Mouse (Mus musculus): ENCODE results near the gene Gdf7. TPM values are rescaled to one million over a fixed set of nuclear protein-coding genes. Genes with fewer than 3 reads are reported as not detected.

Gdf7 gene
- polyA plus RNA-seq, 1 experiment: not detected

DNA sequence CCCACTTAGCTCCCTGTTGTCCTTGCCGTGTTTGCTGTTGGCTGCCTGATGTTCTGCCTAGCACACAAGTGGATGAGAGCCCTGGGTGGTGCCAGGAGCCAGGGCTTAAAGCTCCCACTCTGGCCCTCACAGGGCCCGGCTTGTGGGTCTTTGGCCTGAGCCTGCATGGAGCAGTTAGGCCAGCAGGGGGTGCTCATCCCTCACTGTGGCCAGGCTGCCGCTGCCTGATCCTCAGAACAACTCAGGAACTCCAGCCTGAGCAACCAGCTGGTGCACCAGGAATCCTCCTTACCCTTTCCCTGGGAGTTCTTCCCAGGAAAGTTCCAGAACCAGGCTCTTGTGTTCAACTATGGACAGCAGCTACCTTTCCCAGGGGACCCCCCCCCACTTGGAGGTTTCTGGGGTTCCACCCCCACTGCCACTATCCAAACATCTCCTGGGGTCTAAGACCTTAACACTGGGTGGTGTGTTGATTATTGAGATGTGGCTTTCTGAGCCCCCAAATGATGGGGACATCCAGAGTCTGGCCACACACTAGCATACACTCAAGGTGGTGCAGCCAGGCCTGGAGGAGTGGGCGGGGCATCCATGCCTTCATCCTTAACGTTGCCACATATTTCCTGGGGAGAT lies 18.4 kb upstream of the Gdf7 start:
- Histone ChIP-seq H3K36me3 (ENCODE audit: control insufficient read depth) (peaks cover 16% of the 10 kb centered on the region; the same call in 1 of the 2 replicates), H3K27me3 (ENCODE audit: control insufficient read depth) (no peaks in the 10 kb centered on the region), H3K4me1 (ENCODE audit: control insufficient read depth) (no peaks in the 10 kb centered on the region), H3K4me3 (replicated peaks) (no peak overlapping the region), H3K9me3 (ENCODE audit: control insufficient read depth, low read length) (no peaks in the 10 kb centered on the region)
- TF ChIP-seq TAL1 (IDR thresholded peaks at IDR 0.05; ENCODE audit: low read length) (no peak), GATA1 (IDR thresholded peaks at IDR 0.05; ENCODE audit: low read length) (no peak)

GRCm38 (mm10) chr12:8316541-8316940 lies 14.8 kb upstream of the Gdf7 start:
- H3K36me3 ChIP-seq (ENCODE audit: control insufficient read depth): peaks cover 9% of the 10 kb centered on the region; the same call in 1 of the 2 replicates
- peaks cover 7% of the 10 kb centered on the region for H3K27me3 ChIP-seq (ENCODE audit: control insufficient read depth)
- peaks cover 9% of the 10 kb centered on the region for H3K4me1 ChIP-seq (ENCODE audit: control insufficient read depth)
- TF ChIP-seq TAL1 (IDR thresholded peaks at IDR 0.05; ENCODE audit: low read length) (no peak), GATA1 (IDR thresholded peaks at IDR 0.05; ENCODE audit: low read length) (no peak)
- no peak overlapping the region for H3K4me3 ChIP-seq (replicated peaks)
- no peaks in the 10 kb centered on the region; the same call in 1 of the 2 replicates for H3K9me3 ChIP-seq (ENCODE audit: control insufficient read depth, low read length)

- Histone ChIP-seq H3K9me3 (ENCODE audit: control insufficient read depth, low read length) (no peaks in the 10 kb centered on the region; the same call in 1 of the 2 replicates), H3K4me3 (replicated peaks) (peak overlapping the region; percentile 64), H3K36me3 (ENCODE audit: control insufficient read depth) (peaks cover 6% of the 10 kb centered on the region; the same call in 1 of the 2 replicates), H3K27me3 (ENCODE audit: control insufficient read depth) (peaks cover 25% of the 10 kb centered on the region), H3K4me1 (ENCODE audit: control insufficient read depth) (peaks cover 9% of the 10 kb centered on the region)
- TF ChIP-seq TAL1 (IDR thresholded peaks at IDR 0.05; ENCODE audit: low read length) (no peak), GATA1 (IDR thresholded peaks at IDR 0.05; ENCODE audit: low read length) (no peak)
Observed at GRCm38 (mm10) chr12:8313773-8314172, 12.0 kb upstream of the Gdf7 start.

- peak within 1 kb of the TSS; percentile 64 for H3K4me3 ChIP-seq (replicated peaks)
- peaks cover 3% of the 10 kb centered on the region; the same call in 1 of the 2 replicates for H3K36me3 ChIP-seq (ENCODE audit: control insufficient read depth)
- H3K9me3 ChIP-seq (ENCODE audit: control insufficient read depth, low read length): no peaks in the 10 kb centered on the region; the same call in 1 of the 2 replicates
- H3K27me3 ChIP-seq (ENCODE audit: control insufficient read depth): peaks cover 25% of the 10 kb centered on the region
- TF ChIP-seq GATA1 (IDR thresholded peaks at IDR 0.05; ENCODE audit: low read length) (no peak), TAL1 (IDR thresholded peaks at IDR 0.05; ENCODE audit: low read length) (no peak)
- H3K4me1 ChIP-seq (ENCODE audit: control insufficient read depth): peaks cover 9% of the 10 kb centered on the region
Observed at GRCm38 (mm10) chr12:8313270-8313771, 11.6 kb upstream of the Gdf7 start, which contains the start of gene Hs1bp3. Gene Hs1bp3 (plus strand): TSS chr12:8313432.

GRCm38 (mm10) chr12:8312266-8312665 lies 10.5 kb upstream of the Gdf7 start:
- Histone ChIP-seq H3K36me3 (ENCODE audit: control insufficient read depth) (no peaks in the 10 kb centered on the region), H3K4me1 (ENCODE audit: control insufficient read depth) (peaks cover 9% of the 10 kb centered on the region), H3K4me3 (replicated peaks) (no peak overlapping the region), H3K9me3 (ENCODE audit: control insufficient read depth, low read length) (no peaks in the 10 kb centered on the region; the same call in 1 of the 2 replicates), H3K27me3 (ENCODE audit: control insufficient read depth) (peaks cover 25% of the 10 kb centered on the region)
- no peak for TF ChIP-seq TAL1 (IDR thresholded peaks at IDR 0.05; ENCODE audit: low read length)
- TF ChIP-seq GATA1 (IDR thresholded peaks at IDR 0.05; ENCODE audit: low read length): no peak

DNA sequence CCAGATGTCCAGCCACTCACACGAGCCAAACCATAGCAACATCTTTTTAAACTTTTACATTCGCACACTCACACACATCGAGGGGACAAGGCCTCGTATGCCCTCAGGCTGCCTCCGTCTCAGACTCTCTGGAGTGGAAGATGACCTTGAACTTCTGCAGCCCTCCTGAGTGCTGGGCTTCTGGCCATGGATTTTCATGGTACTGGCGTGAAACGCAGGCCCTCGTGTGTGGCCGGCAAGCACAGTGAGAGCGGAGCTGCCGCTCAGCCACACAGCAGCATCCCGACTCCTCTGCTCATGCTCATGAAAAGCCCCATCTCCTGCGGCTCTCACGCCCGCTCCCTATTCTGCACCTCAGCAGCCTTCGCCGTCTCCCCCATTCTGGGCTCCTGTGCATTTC lies 9.2 kb upstream of the Gdf7 start:
- Histone ChIP-seq H3K36me3 (ENCODE audit: control insufficient read depth) (no peaks in the 10 kb centered on the region), H3K4me1 (ENCODE audit: control insufficient read depth) (peaks cover 13% of the 10 kb centered on the region), H3K4me3 (replicated peaks) (no peak overlapping the region), H3K27me3 (ENCODE audit: control insufficient read depth) (peaks cover 26% of the 10 kb centered on the region), H3K9me3 (ENCODE audit: control insufficient read depth, low read length) (no peaks in the 10 kb centered on the region; the same call in 1 of the 2 replicates)
- no peak for TF ChIP-seq GATA1 (IDR thresholded peaks at IDR 0.05; ENCODE audit: low read length)
- no peak for TF ChIP-seq TAL1 (IDR thresholded peaks at IDR 0.05; ENCODE audit: low read length)

DNA sequence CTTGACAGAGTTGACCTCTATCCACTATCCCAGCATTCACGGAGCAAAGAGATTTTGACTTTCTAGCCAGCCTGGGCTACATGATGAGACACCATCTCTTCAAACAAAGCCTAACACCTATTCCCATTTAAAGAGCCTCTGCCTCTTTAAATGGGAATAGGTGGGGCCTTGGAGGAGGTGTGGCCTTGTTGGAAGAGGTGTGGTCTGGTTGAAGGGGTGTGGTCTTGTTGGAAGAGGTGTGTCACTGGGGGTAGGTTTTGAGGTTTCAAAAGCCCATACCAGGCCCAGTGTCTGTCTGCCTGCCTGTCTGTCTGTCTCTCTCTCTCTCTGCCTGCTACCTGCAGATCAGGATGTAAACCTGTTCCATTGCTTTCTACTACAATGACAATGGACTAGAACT lies 5.2 kb upstream of the Gdf7 start:
- H3K9me3 ChIP-seq (ENCODE audit: control insufficient read depth, low read length): no peaks in the 10 kb centered on the region; the same call in 1 of the 2 replicates
- H3K36me3 ChIP-seq (ENCODE audit: control insufficient read depth): no peaks in the 10 kb centered on the region
- H3K4me1 ChIP-seq (ENCODE audit: control insufficient read depth): peaks cover 4% of the 10 kb centered on the region
- TF ChIP-seq GATA1 (IDR thresholded peaks at IDR 0.05; ENCODE audit: low read length) (no peak), TAL1 (IDR thresholded peaks at IDR 0.05; ENCODE audit: low read length) (no peak)
- H3K4me3 ChIP-seq (replicated peaks): no peak overlapping the region
- peaks cover 58% of the 10 kb centered on the region for H3K27me3 ChIP-seq (ENCODE audit: control insufficient read depth)

GRCm38 (mm10) chr12:8306432-8306831 lies 4.7 kb upstream of the Gdf7 start:
- peaks cover 4% of the 10 kb centered on the region for H3K4me1 ChIP-seq (ENCODE audit: control insufficient read depth)
- no peak for TF ChIP-seq TAL1 (IDR thresholded peaks at IDR 0.05; ENCODE audit: low read length)
- TF ChIP-seq GATA1 (IDR thresholded peaks at IDR 0.05; ENCODE audit: low read length): no peak
- H3K36me3 ChIP-seq (ENCODE audit: control insufficient read depth): no peaks in the 10 kb centered on the region
- H3K9me3 ChIP-seq (ENCODE audit: control insufficient read depth, low read length): no peaks in the 10 kb centered on the region
- H3K4me3 ChIP-seq (replicated peaks): no peak overlapping the region
- peaks cover 58% of the 10 kb centered on the region for H3K27me3 ChIP-seq (ENCODE audit: control insufficient read depth)

- H3K4me1 ChIP-seq (ENCODE audit: control insufficient read depth): peaks cover 4% of the 10 kb centered on the region
- H3K9me3 ChIP-seq (ENCODE audit: control insufficient read depth, low read length): no peaks in the 10 kb centered on the region; the same call in 1 of the 2 replicates
- peaks cover 58% of the 10 kb centered on the region for H3K27me3 ChIP-seq (ENCODE audit: control insufficient read depth)
- TF ChIP-seq GATA1 (IDR thresholded peaks at IDR 0.05; ENCODE audit: low read length) (no peak), TAL1 (IDR thresholded peaks at IDR 0.05; ENCODE audit: low read length) (no peak)
- no peak overlapping the region for H3K4me3 ChIP-seq (replicated peaks)
- H3K36me3 ChIP-seq (ENCODE audit: control insufficient read depth): no peaks in the 10 kb centered on the region
Observed at GRCm38 (mm10) chr12:8305258-8305657, 3.5 kb upstream of the Gdf7 start.
